Mouse (Mus musculus) lung, adult 2 months (tissue): Measurements from ENCODE around the gene Mtg2.

Experiments
- CTCF ChIP-seq: fragments of 200-500 bp; IDR thresholded peaks from 2 replicates; pipeline ENCODE4 v1.5.1; 2011; ENCODE audit warnings: mild to moderate bottlenecking, low read length, control low read depth; ENCODE audit not compliant: insufficient read depth
- POLR2A ChIP-seq: fragments of 200-500 bp; IDR thresholded peaks from 2 replicates; pipeline ENCODE4 v1.6.1; 2011; ENCODE audit warnings: low read depth, mild to moderate bottlenecking, control low read depth, low read length, borderline replicate concordance; ENCODE audit errors: extremely low read depth

DNA sequence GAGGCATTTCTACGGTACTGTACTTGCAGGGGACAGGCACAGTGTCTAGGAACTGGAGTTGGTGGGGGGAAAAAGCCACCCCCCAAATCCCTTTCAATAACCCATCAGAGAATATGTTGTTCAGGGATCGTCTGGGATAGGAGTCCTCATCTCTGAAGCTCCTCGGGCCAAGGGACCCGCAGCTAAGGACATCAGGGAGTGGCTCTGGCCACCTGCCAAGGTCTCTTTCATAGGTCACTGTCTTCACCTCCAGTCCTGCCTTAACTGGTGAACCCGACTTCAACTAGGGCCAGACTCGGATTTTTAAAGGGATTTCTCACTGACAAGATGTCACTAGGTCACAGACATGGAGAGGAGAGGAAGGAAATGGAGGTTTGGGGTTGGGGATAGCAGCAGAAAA lies 37.9 kb downstream of the Mtg2 start:
- TF ChIP-seq CTCF (no peak), POLR2A (no peak)
